Mouse (Mus musculus): Measurements from ENCODE around the gene G6pc3.
A peak's percentile ranks its signal among the peaks of the same experiment; 100 is the strongest.
"Not testable (repeated sequence)": the region's sequence is repeated elsewhere in the genome, so short reads cannot be mapped to it uniquely, and the experiment has no call there.

The G6pc3 gene

DNA sequence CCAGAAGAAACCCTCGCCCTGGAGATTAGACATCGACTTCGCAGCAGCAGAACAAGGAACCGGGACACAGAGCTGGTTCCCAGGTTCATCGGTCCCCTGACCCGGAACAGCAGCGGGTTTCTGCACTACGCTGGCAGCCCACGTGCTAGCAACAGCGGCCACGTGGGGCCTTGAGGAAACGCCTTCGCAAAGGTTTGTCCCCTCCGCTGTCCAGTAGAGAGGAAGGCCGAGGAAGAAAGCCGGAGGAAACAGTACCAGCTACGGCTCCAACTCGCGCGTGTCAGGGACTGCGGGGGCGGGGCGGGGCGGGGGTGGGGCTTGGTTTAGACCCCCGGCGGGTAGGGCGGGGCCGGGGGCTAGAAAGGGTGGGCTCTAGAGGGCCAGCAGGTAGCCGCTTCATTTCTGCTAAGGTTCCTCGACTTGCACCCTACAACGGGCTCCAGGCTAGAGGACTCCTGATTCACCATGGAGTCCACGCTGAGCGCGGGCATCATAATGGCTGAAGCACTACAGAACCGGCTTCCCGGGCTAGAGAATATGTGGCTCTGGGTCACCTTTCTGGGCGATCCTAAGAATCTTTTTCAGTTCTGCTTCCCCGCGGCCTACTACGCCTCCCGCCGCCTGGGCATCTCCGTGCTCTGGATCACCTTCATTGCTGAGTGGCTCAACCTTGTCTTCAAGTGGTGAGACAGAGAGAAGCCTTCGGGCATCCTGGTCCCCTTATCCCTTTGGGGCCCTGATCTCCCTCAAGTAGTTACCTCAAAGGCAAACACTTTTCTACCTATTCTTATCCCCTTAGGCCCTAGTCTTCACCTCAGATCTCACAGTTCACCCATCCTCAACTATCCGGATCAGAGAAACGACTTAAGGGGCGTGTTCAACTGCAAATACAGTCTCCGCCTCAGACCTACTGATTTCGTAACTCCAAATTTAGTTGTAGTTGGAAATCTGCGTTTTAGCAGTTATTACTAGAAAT, at the start of gene G6pc3:
G6pc3 (plus strand) TSS at position 160 of the 976 bp plus-strand sequence.
- peak; percentile 95 for DNase-seq

- DNase-seq = no peak
Measured at GRCm38 (mm10) chr11:102140508-102140907, 48.9 kb upstream of the G6pc3 start.

DNA sequence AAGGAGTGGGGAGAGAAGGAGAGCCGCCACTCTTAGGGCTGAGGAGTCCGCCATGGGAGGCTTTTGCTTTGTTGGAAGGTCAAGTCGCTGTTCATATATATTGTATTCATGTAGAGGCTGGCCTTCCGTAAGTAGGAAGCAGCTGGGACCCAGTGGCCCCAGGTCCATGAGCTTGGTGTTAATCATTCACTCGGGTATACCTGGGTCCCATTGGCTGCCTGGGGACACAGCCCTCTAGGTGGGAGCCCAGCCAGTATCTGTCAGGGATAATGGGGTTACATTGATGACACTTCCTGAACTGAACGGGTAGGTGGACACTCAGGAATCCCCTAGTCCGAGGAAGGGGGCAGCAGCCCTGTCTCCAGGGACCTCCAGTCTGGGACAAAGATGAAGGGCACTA, 47.1 kb upstream of the G6pc3 start:
- DNase-seq = no peak

DNA sequence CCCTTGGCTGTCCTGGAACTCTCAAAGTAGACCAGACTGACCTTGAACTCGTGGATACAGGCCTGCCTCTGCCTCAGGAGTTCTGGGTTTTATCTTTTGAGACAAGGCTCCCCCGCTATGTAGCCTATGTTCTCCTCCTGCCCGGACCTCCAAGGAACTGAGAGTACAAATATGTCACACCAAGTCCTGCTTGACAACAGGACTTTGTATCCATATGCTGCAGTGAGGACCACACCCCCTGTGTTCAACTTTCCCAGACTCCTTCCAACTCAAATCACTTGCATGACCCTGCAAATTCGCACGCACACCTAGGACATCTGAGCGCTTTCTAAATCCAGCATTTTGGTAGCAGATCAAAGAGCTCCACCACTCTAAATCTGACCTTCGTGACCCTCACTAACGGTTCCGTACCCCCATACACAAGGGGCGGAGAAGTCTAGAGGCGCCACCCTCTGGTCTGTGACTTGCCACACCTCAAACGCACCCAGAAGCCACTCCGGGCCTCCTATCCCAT, 44.4 kb upstream of the G6pc3 start:
- no peak for DNase-seq

DNA sequence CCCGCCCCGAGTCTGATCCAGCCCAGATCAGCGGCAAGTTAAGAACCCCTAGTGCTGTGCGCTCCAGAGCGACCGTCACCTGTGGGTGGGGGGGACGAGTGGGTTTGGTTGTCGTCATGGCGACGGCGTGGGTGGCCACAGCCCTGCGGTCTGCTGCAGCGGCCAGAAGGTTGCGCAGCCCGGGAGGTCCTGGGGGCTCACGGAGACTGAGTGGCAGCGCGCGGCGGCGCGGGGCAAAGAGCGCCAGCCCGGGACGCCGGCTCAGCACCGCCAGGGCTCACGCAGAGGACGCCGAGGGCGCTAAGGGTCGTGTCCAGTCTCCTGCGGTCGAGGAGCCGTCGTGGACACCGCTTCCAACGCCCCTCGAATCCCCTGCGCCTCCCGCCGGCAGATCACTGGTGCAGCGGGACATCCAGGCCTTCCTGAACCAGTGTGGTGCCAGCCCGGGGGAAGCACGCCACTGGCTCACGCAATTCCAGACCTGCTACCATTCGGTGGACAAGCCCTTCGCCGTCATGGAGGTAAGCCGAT, 43.9 kb upstream of the G6pc3 start, which contains the start of gene Nags:
Nags (plus strand) TSS at position 43 of the 531 bp plus-strand sequence.
- no peak for DNase-seq

DNA sequence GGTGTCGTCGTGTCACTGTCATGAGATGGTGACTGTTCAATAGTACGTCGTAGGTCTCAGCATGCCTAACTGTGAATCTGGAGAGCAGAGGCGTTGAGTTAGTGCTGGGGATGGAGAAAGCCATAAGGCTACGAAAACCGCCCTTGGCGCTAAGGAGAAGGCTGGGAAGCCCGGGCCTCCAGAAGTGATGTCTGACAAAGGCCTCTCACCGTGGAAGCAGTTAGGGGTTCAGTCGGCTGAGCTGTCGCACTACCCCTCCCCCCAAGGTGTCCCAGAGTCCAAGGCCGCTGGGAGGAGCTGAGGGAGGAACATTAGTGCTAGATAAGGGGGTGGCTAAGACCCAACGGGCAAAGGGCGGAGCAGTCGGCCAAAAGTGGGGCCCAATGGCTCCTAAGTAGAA, 43.4 kb upstream of the G6pc3 start:
- DNase-seq = no peak

- DNase-seq = no peak
Measured at GRCm38 (mm10) chr11:102146531-102146930, 42.9 kb upstream of the G6pc3 start.

DNA sequence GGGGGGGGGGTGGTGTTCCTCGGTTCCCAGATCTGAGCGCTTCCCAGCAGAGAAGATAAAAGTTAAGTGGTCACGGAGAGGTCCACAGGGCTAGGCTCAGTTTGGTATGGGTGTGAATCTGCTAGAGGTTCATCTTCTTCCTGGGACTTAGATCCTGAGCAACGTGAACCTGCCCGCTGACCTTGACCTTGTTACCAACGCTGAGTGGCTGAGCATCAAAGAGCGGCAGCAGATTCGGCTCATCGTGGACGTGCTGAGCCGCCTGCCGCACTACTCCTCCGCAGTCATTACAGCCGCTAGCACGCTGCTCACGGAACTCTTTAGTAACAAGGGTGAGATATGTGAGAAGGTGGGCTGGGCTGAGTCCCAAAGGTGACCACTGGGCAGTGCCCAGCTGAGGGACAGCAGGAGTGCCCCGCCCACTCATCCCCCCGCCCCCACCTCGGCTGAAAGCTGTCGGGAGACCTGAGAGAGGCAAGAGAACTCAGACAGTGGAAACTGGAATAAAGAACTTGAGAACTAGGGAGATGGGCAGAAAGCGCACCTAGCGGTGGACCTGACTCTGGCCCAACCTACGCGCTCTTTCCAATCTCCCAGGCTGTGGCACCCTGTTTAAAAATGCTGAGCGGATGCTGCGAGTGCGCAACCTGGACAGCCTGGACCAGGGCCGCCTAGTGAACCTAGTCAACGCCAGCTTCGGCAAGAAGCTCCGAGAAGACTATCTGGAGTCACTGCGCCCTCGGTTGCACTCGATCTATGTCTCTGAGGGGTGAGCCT, 42.0 kb upstream of the G6pc3 start:
- DNase-seq = no peak

DNA sequence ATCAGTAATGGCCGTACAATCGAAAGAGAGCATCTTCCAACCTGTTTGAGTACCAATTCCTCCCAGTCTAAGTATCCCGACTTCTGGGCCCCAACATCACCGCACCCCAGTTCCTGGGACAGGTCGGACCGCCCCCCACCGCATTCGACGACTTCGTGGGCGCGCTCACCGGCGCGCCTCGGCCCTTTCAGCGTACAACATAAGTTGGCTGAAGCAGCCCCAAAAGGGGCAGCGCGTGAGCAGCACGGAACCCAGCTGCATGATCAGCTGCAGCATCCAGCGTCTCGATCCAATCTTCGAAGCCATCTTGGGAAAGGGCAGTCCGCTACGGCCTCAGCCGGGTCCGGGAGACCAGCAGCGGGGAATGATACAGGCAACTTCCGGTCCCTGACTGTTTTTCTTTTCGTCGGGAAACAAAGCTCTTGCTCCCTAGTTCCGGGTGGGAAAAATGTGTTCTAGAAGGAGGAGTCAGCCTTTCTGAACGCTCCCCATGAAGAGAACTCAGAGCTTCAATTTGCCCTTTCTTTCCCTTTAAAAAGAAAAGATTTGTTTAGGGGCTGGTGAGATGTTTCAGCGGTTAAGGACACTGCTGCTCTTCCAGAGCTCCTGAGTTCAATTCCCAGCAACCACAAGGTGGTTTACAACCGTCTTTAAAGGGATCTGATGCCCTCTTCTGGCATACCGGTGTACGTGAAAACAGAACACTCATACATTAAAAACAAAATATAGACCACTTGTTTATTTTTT, 33.2 kb upstream of the G6pc3 start, which contains the start of gene Tmem101:
Tmem101 (minus strand) TSS at position 366 of the 747 bp plus-strand sequence.
- DNase-seq = peak; percentile 91

GRCm38 (mm10) chr11:102156786-102157089, 32.7 kb upstream of the G6pc3 start:
- no peak for DNase-seq

- not testable (repeated sequence) for DNase-seq
Measured at GRCm38 (mm10) chr11:102158024-102158423, 31.4 kb upstream of the G6pc3 start.

DNA sequence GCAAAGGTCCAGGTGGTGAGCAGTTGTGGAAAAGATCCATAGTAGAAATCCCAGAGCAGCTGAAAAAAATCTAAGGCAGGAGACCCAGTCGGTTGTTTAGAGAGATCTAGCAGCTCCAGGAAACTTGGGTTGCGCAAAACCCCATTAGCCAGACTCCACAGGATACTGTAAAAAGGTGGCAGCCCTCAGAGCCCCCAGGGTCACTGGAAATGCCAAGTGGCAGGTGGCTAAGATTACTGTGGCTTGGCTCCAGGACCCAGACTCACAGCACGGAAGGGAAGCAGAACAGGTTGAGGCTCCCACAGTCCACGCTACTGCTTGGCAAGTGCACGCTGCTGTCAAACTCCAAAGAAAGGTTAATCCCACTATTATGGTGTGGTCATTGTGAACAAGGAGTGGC, 29.6 kb upstream of the G6pc3 start:
- DNase-seq = no peak

GRCm38 (mm10) chr11:102165971-102166722, 23.3 kb upstream of the G6pc3 start:
- DNase-seq = peak; percentile 70

DNA sequence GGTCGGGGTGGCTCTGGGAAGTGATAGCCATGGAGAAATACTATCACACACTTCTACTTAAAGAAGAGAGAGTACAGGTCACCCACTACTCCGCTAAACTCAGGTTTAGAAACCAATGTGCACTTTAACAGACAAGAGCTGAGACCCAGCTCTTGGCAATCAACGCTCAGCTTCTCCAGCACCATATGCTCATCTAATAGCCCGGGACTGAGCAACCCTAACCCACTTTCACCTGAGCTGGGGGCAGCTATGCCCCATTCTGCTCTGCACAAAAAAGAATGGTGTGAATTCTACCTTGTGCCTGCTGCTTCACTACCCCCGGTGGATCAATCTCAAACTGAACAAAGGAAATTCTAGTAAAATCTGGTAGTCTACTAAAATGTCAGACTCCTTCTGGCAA, 21.9 kb upstream of the G6pc3 start:
- DNase-seq = no peak

DNA sequence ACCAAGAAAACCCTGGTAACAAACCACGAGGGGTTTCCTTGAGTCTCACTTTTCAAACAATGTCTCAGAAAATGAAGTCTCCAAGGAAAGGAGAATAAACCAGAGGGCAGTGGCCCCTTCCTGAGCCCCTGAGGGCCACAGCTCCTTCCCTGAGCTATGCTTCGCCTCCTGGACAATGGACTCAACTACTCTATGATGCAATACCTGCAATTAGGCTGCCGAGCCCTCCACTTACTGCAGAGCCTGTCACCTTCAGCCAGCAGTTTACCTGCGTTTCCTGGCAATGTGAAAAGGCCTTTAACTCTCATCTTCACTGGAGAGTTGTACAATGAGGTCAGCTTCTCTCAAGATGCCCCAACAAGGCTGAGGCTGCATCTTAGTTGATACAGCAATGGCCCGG, 20.7 kb upstream of the G6pc3 start:
- DNase-seq = no peak

DNA sequence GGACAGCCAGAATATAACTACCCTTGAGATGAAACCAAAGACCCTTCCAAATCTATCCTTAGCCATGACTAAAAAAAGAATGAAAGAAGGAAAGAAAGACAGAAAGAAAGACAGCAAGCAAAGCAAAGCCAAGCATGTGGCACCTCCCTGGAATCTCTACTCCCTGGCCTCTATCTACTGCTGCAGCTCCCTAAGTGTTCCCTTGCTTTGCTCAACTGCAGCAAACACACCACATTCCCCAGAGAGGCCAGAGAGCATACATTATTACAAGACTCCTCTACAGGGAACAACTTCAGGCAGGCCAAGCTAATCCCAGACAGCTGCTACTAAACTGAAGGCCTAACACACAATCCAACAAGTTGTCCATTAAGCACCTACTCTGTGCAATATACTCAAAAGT, 9.6 kb upstream of the G6pc3 start:
- DNase-seq = no peak

DNA sequence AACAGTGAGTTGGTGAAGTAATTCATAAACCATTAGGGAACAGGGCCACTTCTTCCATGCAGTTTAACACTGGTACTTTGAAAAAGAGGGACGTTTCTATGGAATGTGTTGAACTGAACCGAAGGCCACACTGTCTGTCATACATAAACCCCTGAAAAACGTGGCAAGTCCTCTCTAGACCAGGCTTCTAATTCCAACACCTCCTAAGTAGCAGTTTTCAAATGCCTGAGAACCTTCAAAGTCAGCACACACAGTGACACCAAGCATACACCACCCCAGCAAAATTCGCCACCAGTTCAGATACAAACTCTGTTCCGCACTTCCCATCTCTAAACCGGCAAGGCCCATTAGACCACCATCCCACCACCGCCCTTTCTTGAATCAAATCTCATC, 5.2 kb upstream of the G6pc3 start:
- DNase-seq = no peak

GRCm38 (mm10) chr11:102184646-102185495, 4.5 kb upstream of the G6pc3 start, which contains the start of gene Lsm12:
TSS of gene Lsm12 (minus strand) at chr11:102185296.
- peak; percentile 92 for DNase-seq

GRCm38 (mm10) chr11:102185677-102186076, 3.7 kb upstream of the G6pc3 start:
- no peak for DNase-seq

DNA sequence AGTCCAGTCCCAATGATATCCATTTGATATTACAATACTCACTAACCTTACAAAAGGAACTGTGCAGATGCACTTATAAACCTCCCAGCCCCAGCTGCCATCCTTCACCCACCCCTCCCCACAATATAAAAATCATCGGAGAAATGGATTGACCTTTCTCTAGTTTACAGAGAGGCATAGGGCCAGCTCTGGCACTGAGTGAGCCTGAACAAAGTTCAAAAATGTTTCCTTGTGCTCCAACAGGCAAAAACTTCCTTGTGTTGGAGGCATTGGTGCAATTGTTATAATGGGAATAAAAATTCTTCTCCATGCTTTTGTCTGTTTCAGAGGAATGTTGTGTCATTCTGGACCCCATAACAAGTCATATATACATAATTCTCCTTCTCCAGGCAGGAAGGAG, 3.2 kb upstream of the G6pc3 start:
- DNase-seq = no peak

GRCm38 (mm10) chr11:102188980-102189379, 440 bp upstream of the G6pc3 start:
- DNase-seq = no peak

Data from layer of hippocampus, adult 9-11 months (tissue).